Mouse (Mus musculus) hindbrain, embryonic 14.5 days (tissue): ENCODE measurements at regions not wholly inside any gene's neighbourhood (a gene's known extent, or its start where the extent isn't known, plus 50 kb on each side); places are given as distances from the start of the nearest gene placed in this dataset.
"Not testable (repeated sequence)": the region's sequence is repeated elsewhere in the genome, so short reads cannot be mapped to it uniquely, and the experiment has no call there.

Experiments
- ATAC-seq: fragments of 200-750 bp; cut with Nextera tagmentation; 2 replicates; pipeline ENCODE4 v1.8.0; 2017; ENCODE audit warnings: moderate number of reproducible peaks, mild to moderate bottlenecking, moderate TSS enrichment, moderate library complexity; ENCODE audit not compliant: low FRiP score
- DNase-seq: peaks from one replicate; pipeline ENCODE4 v3.0.0-alpha.2; 2015; ENCODE audit warnings: low spot score
- H3K27ac ChIP-seq: fragments of 300-500 bp; sonication (generic); 2 replicates; pipeline ENCODE4 v1.5.1; 2014; ENCODE audit warnings: mild to moderate bottlenecking, moderate library complexity
- H3K27me3 ChIP-seq: fragments of 300-500 bp; sonication (generic); 2 replicates; pipeline ENCODE4 v1.6.1; 2014; ENCODE audit warnings: mild to moderate bottlenecking, low read length, mixed read lengths; ENCODE audit not compliant: control insufficient read depth, insufficient read depth
- H3K36me3 ChIP-seq: fragments of 300-500 bp; sonication (generic); replicated peaks from 2 replicates; pipeline ENCODE4 v1.6.1; 2014; ENCODE audit not compliant: control insufficient read depth, insufficient read depth
- H3K4me1 ChIP-seq: fragments of 300-500 bp; sonication (generic); replicated peaks from 2 replicates; pipeline ENCODE4 v1.6.1; 2014; ENCODE audit warnings: antibody characterized with exemption, low read length, mixed read lengths; ENCODE audit not compliant: control insufficient read depth, insufficient read depth
- H3K4me2 ChIP-seq: fragments of 300-500 bp; sonication (generic); replicated peaks from 2 replicates; pipeline ENCODE4 v1.6.1; 2014; ENCODE audit warnings: mild to moderate bottlenecking, moderate library complexity
- H3K4me3 ChIP-seq: fragments of 300-500 bp; sonication (generic); replicated peaks from 2 replicates; pipeline ENCODE4 v1.5.1; 2014; ENCODE audit warnings: mild to moderate bottlenecking, low read length
- H3K9ac ChIP-seq: fragments of 300-500 bp; sonication (generic); 2 replicates; pipeline ENCODE4 v1.6.1; 2014
- H3K9me3 ChIP-seq: fragments of 300-500 bp; sonication (generic); 2 replicates; pipeline ENCODE4 v1.6.1; 2016; ENCODE audit warnings: low read length; ENCODE audit not compliant: control insufficient read depth
- WGBS: fragments of 180-500 bp; shearing (Covaris S2); extraction: QIAGEN DNeasy Blood & Tissue Kit; methylation state at CpG from one replicate; pipeline ENCODE4 v1.1.7; 2014; 5-methylcytosine and 5-hydroxymethylcytosine counted together

DNA sequence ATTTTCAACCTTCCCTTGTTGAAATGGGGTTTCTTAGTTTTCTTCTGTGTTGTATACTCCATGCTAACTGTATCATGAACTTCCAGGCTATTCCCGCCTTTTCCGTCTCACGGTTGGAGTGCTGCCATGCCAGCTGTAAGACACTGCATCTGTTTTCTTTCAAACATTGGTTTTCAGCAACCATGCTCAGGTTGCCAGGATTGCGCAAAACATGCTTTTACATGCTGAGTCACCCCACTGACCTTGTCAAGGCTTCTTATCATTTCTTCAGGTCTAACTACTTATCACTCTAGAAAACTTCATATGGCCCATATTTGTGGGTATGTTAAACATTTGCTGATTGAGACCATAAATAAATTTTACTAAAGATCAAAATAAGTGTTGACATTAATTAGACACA lies 551.2 kb downstream of the Tlr4 start:
- DNase-seq (no peak), ATAC-seq (no peak)

DNA sequence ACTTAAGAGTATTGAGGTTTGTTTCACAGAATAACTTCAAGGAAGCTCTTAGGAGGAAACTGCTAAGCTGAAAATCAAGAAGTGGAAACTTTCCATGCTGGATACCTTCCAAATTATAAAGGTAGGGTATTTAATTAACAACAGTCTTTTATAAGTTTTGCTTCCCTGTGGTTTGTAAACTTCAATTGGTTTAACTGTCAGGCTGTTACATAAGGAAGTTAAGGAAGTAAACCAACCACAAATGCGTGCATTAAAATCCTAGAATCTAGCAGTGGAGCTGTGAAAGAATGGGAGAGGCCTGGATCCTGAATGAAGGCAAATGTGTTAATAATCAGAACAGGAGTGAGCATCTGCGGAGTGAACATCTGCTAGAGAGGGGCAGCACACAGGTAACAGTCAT lies 560.5 kb downstream of the Tlr4 start:
- Histone ChIP-seq H3K9me3 (no peaks in the 10 kb centered on the region), H3K9ac (no peak overlapping the region), H3K27me3 (no peaks in the 10 kb centered on the region), H3K4me3 (no peak overlapping the region), H3K4me1 (no peaks in the 10 kb centered on the region), H3K27ac (no peak overlapping the region), H3K36me3 (no peaks in the 10 kb centered on the region), H3K4me2 (no peak overlapping the region)
- WGBS: 94% methylated on average over 2 of the region's 2 CpGs
- DNase-seq (no peak), ATAC-seq (no peak)

More for the DNA sequence above, 551.2 kb downstream of the Tlr4 start:
- Histone ChIP-seq H3K9ac (no peak overlapping the region), H3K27ac (no peak overlapping the region), H3K4me2 (no peak overlapping the region), H3K9me3 (no peaks in the 10 kb centered on the region), H3K27me3 (no peaks in the 10 kb centered on the region), H3K4me1 (no peaks in the 10 kb centered on the region), H3K36me3 (no peaks in the 10 kb centered on the region), H3K4me3 (no peak overlapping the region)
- 97% methylated on average over 4 of the region's 4 CpGs for WGBS

DNA sequence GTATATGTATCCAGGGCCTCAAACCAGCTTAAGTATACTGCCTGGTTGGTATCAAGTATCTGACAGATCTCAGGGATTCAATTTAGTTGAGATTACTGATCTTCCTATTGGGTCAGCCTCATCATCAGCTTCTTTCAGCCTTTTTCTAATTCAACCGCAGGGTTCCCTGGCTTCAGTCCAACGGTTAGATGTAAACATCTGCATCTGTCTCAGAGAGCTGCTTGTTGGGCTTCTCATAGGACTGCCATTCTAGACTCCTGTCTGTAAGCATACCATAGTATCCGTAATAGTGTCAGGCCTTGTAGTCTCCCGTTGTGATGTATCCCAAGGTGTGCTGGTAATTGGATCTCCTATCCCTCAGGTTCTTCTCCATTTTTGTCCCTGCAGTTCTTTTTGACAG lies 575.6 kb downstream of the Tlr4 start:
- DNase-seq: no peak
- 89% methylated on average over 4 of the region's 4 CpGs for WGBS
- Histone ChIP-seq H3K9ac (no peak overlapping the region), H3K4me3 (no peak overlapping the region), H3K4me1 (no peaks in the 10 kb centered on the region), H3K27me3 (no peaks in the 10 kb centered on the region), H3K4me2 (no peak overlapping the region), H3K9me3 (no peaks in the 10 kb centered on the region), H3K27ac (no peak overlapping the region), H3K36me3 (no peaks in the 10 kb centered on the region)
- no peak for ATAC-seq

DNA sequence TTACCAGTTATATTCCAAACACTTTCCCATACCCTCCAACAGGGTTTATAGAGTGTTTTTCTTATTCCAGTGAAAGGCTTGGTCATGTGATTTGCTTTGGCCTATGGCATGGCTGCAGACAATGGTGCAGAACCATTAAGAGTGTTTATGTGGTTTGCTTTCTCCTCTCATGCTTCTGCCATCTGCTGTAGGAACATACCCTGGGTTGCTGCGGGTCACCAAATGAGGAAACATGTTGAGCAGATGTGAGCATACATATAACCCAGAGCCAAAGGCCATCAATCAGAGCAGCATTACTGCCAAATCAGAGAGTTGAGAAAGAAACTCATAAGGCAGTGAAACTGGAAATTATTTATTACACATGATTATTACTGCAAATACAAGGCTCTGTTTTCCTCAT lies 596.7 kb downstream of the Tlr4 start:
- no peaks in the 10 kb centered on the region for H3K36me3 ChIP-seq
- no peak for ATAC-seq

DNA sequence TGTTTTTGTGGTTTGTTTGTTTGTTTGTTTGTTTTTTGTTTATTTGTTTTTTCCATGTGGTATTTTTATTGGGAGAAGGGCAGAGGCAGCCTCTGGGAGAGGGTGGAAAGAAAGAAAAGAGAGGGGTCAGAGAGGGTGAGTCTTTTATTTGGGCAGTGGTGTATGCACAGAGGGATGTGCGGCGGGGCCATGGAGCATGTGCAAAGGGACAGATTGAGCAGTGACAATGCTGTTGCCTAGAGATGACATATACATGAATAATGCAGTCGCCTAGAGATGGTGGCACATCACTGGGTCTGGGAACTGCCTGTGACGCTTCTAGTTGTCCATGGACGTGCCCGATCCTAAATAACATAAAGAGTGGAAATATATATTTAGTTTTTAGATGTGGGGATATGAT lies 598.3 kb downstream of the Tlr4 start:
- no peaks in the 10 kb centered on the region for H3K4me1 ChIP-seq
- H3K9me3 ChIP-seq: no peaks in the 10 kb centered on the region
- DNase-seq: no peak
- 63% methylated on average over 6 of the region's 6 CpGs for WGBS
- no peak overlapping the region for H3K9ac ChIP-seq
- no peaks in the 10 kb centered on the region for H3K27me3 ChIP-seq
- no peak overlapping the region for H3K27ac ChIP-seq
- H3K36me3 ChIP-seq: no peaks in the 10 kb centered on the region
- no peak for ATAC-seq
- H3K4me2 ChIP-seq: no peak overlapping the region
- H3K4me3 ChIP-seq: no peak overlapping the region

More for the DNA sequence above, 596.7 kb downstream of the Tlr4 start:
- H3K4me2 ChIP-seq: no peak overlapping the region
- H3K27ac ChIP-seq: no peak overlapping the region
- H3K9me3 ChIP-seq: no peaks in the 10 kb centered on the region
- no peaks in the 10 kb centered on the region for H3K4me1 ChIP-seq
- H3K27me3 ChIP-seq: no peaks in the 10 kb centered on the region
- H3K4me3 ChIP-seq: no peak overlapping the region
- H3K9ac ChIP-seq: no peak overlapping the region
- WGBS: 79% methylated on average over 1 of the region's 1 CpGs
- no peak for DNase-seq

DNA sequence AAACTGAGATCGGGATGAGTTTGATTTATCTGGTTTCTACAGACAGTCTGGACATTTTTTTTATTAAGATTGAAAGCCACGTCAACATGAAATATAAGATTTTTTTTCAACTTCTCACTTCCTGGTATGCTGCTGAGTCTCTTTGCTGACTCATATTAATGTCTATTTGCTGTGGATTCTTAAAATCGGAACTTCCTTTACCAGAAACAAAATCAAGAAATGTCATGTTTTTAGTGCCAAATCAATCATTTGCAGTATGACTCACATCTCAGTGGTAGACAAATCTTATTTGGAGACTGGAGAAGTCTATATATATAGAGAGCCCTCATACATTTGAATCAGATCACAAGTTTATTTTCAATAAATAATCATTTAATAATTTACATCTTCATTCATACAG lies 620.5 kb downstream of the Tlr4 start:
- Histone ChIP-seq H3K4me1 (no peaks in the 10 kb centered on the region), H3K9me3 (no peaks in the 10 kb centered on the region), H3K4me3 (no peak overlapping the region), H3K4me2 (no peak overlapping the region), H3K9ac (no peak overlapping the region), H3K27me3 (no peaks in the 10 kb centered on the region), H3K27ac (no peak overlapping the region), H3K36me3 (no peaks in the 10 kb centered on the region)
- WGBS: 95% methylated on average over 3 of the region's 3 CpGs
- no peak for ATAC-seq
- no peak for DNase-seq

DNA sequence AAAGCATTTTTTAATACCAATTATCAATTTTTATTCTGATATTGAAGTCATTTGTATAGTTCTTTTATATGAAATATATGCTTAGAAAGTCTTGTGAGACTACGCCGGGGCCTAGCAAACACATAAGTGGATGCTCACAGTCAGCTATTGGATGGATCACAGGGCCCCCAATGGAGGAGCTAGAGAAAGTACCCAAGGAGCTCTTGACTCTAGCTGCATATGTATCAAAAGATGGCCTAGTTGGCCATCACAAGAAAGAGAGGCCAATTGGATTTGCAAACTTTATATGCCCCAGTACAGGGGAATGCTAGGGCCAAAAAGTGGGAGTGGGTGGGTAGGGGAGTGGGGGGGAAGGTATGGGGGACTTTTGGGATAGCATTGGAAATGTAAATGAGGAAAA lies 632.5 kb downstream of the Tlr4 start:
- DNase-seq, H3K9me3 ChIP-seq, H3K27me3 ChIP-seq, H3K9ac ChIP-seq, H3K4me2 ChIP-seq, H3K4me3 ChIP-seq, H3K36me3 ChIP-seq, H3K27ac ChIP-seq, H3K4me1 ChIP-seq, ATAC-seq: not testable (repeated sequence)
- 97% methylated on average over 2 of the region's 2 CpGs for WGBS

DNA sequence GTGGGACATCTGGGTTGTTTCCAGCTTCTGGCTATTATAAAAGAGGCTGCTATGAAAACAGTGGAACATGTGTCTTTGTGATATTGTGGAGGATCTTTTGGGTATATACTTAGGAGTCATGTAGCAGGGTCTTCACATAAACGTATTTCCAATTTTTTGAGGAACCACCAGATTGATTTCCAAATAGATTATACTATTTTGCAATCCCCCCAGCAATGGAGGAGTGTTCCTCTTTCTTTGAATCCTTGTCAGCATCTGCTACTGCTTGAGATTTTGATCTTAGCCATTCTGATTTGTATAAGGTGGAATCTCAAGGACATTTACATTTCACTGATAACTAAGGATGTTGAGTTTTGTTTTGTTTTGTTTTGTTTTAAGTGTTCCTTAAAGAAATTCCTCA lies 645.6 kb downstream of the Tlr4 start:
- peak; percentile 15 for DNase-seq
- no peak overlapping the region for H3K9ac ChIP-seq
- no peak overlapping the region for H3K4me3 ChIP-seq
- 71% methylated on average over 1 of the region's 1 CpGs for WGBS
- no peaks in the 10 kb centered on the region for H3K4me1 ChIP-seq
- no peak overlapping the region for H3K4me2 ChIP-seq
- H3K36me3 ChIP-seq: no peaks in the 10 kb centered on the region
- no peaks in the 10 kb centered on the region for H3K27me3 ChIP-seq
- H3K9me3 ChIP-seq: no peaks in the 10 kb centered on the region
- ATAC-seq: no peak
- H3K27ac ChIP-seq: no peak overlapping the region

DNA sequence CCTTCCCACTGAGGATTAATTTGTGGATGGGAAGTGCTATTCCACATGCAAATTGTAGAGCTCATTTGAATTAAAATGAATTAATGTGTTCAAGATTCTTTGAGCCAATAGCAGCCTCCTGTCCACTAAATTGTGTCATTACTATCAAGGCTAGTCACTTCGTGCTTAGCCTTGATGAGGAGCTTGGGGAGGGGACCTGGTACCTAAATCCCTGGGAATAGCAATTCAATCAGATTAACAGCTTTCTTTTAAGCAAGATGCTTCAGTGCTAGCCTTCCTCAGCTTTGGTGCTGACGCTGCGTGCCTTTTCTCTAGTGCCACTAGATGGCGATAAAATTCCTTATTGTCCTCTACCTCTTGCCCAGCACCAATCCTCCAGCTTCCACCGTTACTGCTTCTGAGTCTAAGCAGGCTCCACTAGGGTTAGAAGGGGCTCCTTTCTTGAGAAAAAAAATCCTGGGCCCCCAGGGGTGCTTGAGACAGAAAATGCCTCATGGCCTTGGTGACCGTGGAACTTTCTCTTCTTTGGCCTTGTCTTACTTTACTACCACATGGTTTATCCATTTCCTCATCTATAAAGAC lies 650.0 kb downstream of the Tlr4 start:
- peak; percentile 89 for ATAC-seq
- Histone ChIP-seq H3K9ac (no peak overlapping the region), H3K9me3 (no peaks in the 10 kb centered on the region), H3K4me3 (no peak overlapping the region), H3K4me2 (no peak overlapping the region), H3K27ac (no peak overlapping the region), H3K27me3 (no peaks in the 10 kb centered on the region), H3K4me1 (no peaks in the 10 kb centered on the region), H3K36me3 (no peaks in the 10 kb centered on the region)
- 8% methylated on average over 6 of the region's 6 CpGs for WGBS
- peak; percentile 86 for DNase-seq

DNA sequence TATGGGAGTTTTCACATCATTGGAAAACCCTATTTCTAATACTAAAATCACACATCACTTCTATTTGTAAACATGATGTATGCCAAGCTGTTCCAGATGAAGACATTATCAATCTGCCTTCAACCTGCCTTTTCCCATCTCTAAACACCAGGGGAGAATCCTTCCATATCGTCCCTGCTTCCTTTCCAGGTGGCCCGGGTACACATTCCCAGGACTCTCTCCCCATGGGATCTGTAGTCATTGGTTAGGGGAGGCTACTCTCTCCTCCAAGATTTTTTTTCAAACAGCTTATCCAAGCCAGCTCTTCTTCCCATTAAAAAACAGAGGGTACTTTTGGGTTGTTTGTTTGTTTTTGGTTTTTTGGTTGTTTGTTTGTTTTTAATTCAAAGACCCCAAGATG lies 650.7 kb downstream of the Tlr4 start:
- no peaks in the 10 kb centered on the region for H3K4me1 ChIP-seq
- H3K27me3 ChIP-seq: no peaks in the 10 kb centered on the region
- no peak for ATAC-seq
- no peak overlapping the region for H3K9ac ChIP-seq
- no peak overlapping the region for H3K4me2 ChIP-seq
- H3K9me3 ChIP-seq: no peaks in the 10 kb centered on the region
- H3K36me3 ChIP-seq: no peaks in the 10 kb centered on the region
- DNase-seq: no peak
- H3K4me3 ChIP-seq: no peak overlapping the region
- WGBS: 35% methylated on average over 2 of the region's 2 CpGs
- H3K27ac ChIP-seq: no peak overlapping the region
